Mouse (Mus musculus) Patski (cell line): Measurements from ENCODE around the gene Asb7. TPM values are rescaled to one million over a fixed set of nuclear protein-coding genes. Genes with fewer than 3 reads are reported as not detected.

ENCODE experiments used
- ATAC-seq: fragments of 100-300 bp; one replicate; pipeline ENCODE4 v1.8.0; 2021
- CTCF ChIA-PET: fragments of 350-600 bp; sonication (Branson Sonifier 250); formaldehyde crosslinking; loops from one replicate; lab custom pipeline; 2022; ENCODE audit warnings: inconsistent platforms; lab: Charles Lee
- POLR2A ChIA-PET: fragments of 350-600 bp; sonication (Branson Sonifier 250); formaldehyde crosslinking; loops from one replicate; lab custom pipeline; 2022; ENCODE audit warnings: antibody characterized with exemption, inconsistent platforms; lab: Charles Lee
- DNase-seq: peaks from one replicate; pipeline ENCODE4 v3.0.0-alpha.2; 2011; ENCODE audit warnings: low read depth, low spot score
- H3K27me3 ChIP-seq: fragments of 371-371 bp; one replicate; pipeline ENCODE4 v1.5.1; 2021
- CTCF ChIP-seq: fragments of 100-300 bp; IDR thresholded peaks from one replicate; pipeline ENCODE4 v1.5.1; 2021
- in situ Hi-C: fragments of 300-500 bp; cut with MboI; formaldehyde crosslinking; loops from 3 replicates; pipeline ENCODE4 v1.11.1; 2018; ENCODE audit warnings: low pct_unique_long_range_greater_than_20kb, mixed read lengths
- polyA plus RNA-seq: library from polyadenylated mRNA; unstranded; gene quantifications from one replicate; pipeline ENCODE4 v1.2.3, GENCODE M21; 2021

Asb7 gene
- polyA plus RNA-seq, 1 experiment from 2014 or later: 10.9 TPM

GRCm38 (mm10) chr7:66623436-66623835 is 66.0 kb downstream of the Asb7 start:
- no peak for DNase-seq
- ATAC-seq: no peak

GRCm38 (mm10) chr7:66601846-66602245 is 87.5 kb downstream of the Asb7 start:
- ChIA-PET CTCF (interaction anchor here (0.7 kb wide), 1 partner anchor 19 kb away, joined by 3 read pairs; no protein-coding TSS in a partner anchor), POLR2A (no interaction called here)
- H3K27me3 ChIP-seq: no peaks in the 10 kb centered on the region
- peak; percentile 82 for ATAC-seq
- DNase-seq: peak; percentile 77
- in situ Hi-C loops: no loop called here
- no peak for TF ChIP-seq CTCF

More at GRCm38 (mm10) chr7:66623436-66623835, 66.0 kb downstream of the Asb7 start:
- ChIA-PET CTCF (interaction anchor here (1.3 kb wide), 1 partner anchor 38 kb away, joined by 3 read pairs; no protein-coding TSS in a partner anchor), POLR2A (no interaction called here)
- in situ Hi-C loops: no loop called here
- no peak for TF ChIP-seq CTCF
- no peaks in the 10 kb centered on the region for H3K27me3 ChIP-seq

- ChIA-PET CTCF (no interaction called here), POLR2A (no interaction called here)
- DNase-seq: no peak
- ATAC-seq: no peak
- no peak for TF ChIP-seq CTCF
- H3K27me3 ChIP-seq: no peaks in the 10 kb centered on the region
- in situ Hi-C loops: no loop called here
Observed at GRCm38 (mm10) chr7:66600622-66601610, 88.5 kb downstream of the Asb7 start.

- H3K27me3 ChIP-seq: no peaks in the 10 kb centered on the region
- DNase-seq (no peak), ATAC-seq (no peak)
- POLR2A ChIA-PET: no interaction called here
- in situ Hi-C loops: no loop called here
- CTCF ChIA-PET: no interaction called here
- TF ChIP-seq CTCF: no peak
Observed at GRCm38 (mm10) chr7:66600126-66600525, 89.3 kb downstream of the Asb7 start.

GRCm38 (mm10) chr7:66597900-66598299 is 91.5 kb downstream of the Asb7 start:
- H3K27me3 ChIP-seq: no peaks in the 10 kb centered on the region
- DNase-seq (no peak), ATAC-seq (no peak)
- CTCF ChIA-PET: interaction anchor here (1.7 kb wide), 1 partner anchor 10 kb away, joined by 5 read pairs; no protein-coding TSS in a partner anchor
- TF ChIP-seq CTCF: no peak
- POLR2A ChIA-PET: interaction anchor here (0.6 kb wide), 1 partner anchor 18 kb away, joined by 3 read pairs; no protein-coding TSS in a partner anchor
- in situ Hi-C loops: no loop called here

Other genes starting within 250 kb of the Asb7 start
- 8.9 TPM for gene Lins1, start 293 bp upstream of the Asb7 start, polyA plus RNA-seq
- 0.10 TPM for gene Cers3, start 53.9 kb upstream of the Asb7 start, polyA plus RNA-seq
- gene Adamts17, start 150.1 kb upstream of the Asb7 start, polyA plus RNA-seq: 0.04 TPM